Mouse (Mus musculus) kidney, postnatal 36 days (tissue): ENCODE measurements around the gene Btbd9.

Source experiments
- DNase-seq, 2 experiments: peaks; one replicate each; pipeline ENCODE4 v3.0.0; 2021 to 2022; ENCODE audit warnings: mixed read lengths in 2 of 2

The Btbd9 gene

DNA sequence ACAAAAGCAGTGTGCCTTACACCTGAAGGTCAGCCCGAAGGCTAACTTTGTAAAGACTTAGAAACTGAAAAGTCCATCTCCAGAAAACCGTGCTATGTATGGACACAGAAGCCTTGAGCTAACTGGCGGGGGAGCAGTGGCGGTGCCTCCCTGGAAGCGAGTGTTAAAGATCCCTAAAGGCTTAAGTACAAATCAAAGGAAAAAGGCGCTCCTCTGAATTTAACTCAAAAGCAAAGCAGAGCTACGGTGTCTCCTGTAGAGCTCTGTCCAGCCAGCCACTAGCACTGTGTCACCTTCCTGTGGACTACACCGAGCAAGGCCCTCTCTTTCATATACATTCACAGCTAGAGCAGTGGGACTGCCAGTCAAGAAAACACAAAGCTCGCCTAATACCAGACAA is 98.1 kb downstream of the Btbd9 start:
- no peak for DNase-seq

DNA sequence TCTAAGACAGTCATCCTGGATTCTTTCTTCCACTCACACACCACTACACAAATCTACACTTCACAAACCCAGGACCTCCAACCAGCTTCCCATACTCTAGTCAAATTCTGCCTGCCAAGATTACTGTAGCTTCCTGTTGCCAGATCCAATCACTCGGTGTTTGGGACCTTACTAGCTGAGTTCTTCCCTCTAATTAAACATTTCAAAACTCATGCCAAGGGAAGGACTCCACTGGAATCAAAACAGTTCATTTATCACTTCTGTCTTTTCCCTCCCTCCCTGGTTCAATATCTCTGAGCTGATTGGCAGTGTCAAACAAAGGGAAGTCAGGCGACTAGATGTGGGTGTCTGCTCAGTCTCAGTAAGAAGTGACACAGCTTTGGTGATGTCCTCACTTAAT is 101.7 kb downstream of the Btbd9 start:
- DNase-seq: no peak

DNA sequence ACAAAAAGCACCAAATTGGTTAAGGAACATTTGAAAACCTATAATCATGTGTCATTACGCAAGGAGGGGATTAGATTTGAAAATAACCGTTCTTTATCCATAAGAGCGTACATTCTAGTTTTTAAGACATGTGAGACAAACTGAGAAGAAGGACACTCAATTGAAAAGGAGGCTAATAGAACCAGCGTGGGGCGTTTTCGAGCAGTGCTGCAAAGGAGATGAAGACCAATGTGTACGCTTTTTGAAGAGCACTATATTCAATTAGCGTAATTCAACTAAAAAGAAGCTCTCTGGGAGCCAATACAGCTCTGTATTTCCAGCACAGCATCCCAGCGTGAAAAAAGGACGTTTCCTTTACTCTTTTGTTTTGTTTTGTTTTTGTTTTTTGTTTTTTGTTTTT is 103.5 kb downstream of the Btbd9 start:
- no peak for DNase-seq

DNA sequence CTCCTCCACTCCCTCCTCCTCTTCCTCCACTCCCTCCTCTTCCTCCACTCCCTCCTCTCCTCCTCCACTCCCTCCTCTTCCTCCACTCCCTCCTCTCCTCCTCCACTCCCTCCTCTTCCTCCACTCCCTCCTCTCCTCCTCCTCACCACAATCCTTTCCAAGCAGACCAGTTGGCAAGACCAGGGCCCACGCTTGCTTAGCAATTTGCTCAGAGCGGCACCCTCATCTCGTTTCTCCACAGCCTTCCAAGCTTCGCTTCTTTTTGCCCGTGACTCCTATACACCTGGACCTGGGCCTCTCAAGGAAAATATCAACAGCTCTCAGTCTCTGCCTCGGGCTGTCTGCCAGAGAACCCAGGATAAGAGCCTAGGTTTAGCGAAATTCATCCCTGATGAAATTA is 104.8 kb downstream of the Btbd9 start:
- DNase-seq: no peak

DNA sequence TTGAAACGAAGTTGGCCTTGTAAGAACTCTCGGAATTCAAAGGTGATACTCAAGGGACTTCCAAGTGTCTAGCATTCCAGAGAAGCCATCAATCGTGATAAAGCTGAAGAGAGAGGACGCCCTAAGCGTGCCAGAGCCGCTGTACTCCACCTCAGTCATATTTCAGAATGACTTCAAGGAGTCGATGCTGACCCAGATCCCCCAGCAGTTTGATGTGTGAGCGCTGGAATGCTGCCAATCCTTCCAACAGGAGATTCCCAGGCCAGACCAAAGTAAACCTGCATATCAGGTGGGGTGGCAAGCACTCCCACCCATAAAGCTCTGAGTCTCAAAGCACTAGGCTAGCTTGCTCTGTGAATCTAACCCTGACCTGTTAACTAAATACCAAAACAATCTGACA is 105.5 kb downstream of the Btbd9 start:
- peak in 1 of 2 experiments; percentile 35 for DNase-seq

DNA sequence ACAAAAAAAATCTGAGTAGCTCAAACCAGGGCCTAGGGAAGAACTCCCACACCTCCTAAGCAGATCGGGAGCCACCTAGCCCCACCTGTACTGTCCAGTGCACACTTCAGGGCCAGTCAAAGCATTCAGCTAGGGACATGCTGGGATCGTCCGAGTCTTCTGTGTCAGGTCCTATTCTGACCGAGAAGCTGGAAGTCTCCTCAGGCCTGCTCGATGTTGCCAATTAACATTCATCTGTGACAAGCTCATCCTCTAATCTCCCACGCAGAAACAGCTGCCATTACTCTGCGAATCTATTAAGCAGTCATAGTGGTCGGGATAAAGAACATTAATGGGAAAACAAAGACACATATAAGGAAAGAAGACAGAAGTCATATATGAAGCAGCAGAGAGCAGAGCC is 106.0 kb downstream of the Btbd9 start:
- no peak for DNase-seq

DNA sequence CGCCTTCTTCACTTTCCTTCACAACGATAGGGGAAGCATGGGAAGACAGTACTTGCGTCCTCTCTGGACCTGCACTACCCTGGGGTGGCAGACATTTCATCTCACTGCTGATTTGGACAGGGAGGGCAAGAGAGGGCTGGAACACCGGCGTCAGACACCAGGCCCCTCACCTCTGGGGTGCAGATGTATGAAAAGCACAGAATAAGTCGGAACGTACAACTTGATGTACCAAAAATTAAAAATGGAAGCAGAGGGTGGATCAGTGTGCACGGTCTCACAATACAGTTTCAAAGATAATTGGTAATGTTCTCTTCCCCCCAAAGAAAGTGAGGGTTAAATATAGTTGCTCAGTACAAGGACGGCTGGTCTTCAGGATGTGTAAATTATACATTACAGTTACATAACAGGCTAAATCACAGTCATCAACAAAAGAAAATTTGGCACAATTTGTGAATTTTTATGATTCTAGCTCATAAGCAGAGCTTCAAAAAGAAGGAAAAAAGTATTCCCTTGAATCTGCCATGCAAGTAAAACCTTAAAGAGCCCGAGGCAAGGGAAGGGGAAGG is 106.7 kb downstream of the Btbd9 start:
- no peak for DNase-seq

DNA sequence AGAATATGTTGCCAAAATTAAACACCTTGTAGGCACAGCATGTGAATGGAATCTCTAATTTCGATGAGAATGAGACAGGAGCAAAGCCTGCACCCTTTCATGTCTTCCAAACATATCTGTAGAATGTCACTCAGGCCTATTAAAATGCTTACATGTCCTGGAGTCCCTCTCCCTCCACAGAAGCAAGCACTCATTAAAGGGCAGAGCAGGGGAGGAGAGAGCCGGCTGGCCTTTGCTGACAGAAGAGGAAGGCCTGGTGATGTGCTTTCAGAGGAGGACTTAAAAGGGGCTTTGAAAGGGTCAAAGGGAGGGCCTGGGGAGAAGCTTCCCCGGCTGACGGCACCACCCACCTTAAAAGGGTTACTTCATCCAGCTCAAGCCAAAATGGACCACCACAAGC is 107.9 kb downstream of the Btbd9 start:
- DNase-seq: no peak

DNA sequence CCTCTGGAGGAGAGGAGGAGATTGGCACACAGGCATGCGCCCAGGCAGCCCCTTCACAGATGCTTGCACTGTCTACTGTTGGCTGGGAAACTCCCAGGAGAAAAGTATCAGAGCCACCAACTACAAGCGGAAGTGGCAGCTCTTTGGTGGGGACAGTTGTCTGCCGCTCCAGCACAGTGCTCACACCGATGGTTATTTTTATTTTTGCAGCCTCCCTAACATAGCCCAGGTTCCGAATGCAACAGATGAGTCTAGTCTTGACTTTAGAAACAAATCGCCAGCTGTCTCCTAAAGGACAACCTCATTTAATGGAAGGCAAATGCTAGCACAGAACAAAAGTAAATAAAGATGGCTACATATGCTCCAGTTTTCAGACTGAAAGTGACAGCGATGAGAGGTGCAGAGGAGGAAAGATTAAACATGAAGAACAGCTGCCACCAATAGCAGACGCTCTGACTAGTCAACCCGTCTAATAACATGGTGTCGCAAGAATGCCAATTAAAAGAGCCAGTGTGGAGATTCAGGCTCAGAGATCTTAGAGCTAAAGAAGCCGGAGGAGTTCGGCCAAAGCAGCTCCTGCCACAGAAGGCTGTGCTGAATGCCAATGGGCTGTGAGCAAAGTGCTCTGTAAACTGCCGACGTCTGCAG is 108.6 kb downstream of the Btbd9 start:
- DNase-seq: no peak

DNA sequence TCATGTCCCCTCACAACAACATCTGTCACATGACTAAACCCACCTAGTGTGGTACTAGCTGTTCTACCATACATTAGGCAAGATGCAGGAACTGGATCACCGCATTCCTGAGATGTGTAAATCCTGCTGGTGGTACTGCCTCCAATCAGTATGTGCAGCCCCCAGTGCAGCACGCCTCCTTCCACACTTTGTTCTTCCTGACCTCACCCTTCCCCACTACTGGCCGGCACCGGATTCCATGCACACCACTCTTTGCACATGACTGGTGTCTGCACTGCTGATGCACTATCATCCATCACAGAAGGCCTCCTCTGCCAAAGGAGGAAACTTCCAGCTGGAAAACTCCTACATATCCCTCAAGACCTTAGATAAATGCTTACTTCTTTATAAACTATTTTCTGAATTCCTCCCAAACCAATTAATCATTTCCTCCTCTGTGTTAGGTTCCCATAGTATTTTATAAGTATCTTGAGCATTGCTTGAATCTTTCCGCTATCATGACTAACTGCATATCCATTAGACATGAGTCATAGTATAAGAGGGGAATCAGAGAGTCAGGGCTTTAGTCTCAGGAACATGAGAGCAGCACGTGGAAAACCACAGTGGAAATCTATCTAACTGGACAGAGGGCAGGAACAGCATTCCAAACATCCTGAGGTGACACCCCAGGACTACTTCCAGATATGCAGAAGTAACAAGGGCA is 111.1 kb downstream of the Btbd9 start:
- no peak for DNase-seq

DNA sequence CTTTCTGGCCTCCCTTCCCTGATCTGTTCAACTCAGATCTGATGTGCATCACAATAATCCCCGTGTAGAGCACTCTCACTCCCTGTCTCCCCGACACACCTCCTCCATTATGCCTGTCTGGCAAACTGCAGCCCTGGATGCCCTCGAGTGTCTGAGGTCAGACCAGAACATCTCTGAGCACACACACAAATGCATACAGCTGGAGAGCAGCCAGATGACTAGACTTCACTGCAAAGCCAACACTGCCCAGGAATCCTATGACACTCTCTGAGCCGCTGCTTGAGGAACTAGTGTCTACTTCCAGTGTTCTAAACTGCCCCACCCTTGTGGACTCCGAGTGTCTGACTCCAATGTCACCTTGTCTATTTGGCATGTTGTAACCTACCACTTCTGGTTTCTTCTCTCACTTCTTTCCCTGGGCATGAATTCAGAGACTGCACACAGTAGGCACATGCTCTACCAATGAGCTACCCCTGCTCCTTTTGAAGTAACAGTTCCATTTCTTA is 112.0 kb downstream of the Btbd9 start:
- no peak for DNase-seq

DNA sequence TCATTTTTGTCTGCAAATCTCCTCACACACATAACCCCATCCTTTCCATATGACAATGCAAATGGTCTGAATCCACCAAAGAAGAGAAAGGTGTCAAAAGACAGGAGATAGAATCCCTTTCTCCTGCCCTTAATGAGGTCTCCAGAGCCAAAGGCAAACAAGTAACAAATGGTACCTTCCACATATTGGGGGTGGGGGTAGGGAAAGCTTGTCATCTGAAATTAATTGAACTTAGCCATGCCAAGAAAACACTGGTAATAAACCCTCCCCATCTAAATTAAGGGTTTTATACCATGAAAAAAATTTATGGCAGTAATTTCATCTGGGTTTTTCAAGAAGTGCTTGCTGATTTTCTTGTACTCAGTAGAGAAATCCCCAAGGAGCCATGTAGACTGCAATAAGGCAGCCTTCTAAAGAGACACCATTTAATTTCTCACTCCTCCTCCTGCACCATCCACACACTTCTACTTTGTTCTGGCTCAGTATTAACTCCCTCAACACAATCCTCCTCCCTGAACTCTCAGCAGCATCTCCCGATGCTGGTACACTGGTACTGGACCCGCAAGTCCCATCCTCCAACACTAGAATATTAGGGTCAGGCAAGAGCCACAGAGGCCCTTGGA is 115.5 kb downstream of the Btbd9 start:
- no peak for DNase-seq

DNA sequence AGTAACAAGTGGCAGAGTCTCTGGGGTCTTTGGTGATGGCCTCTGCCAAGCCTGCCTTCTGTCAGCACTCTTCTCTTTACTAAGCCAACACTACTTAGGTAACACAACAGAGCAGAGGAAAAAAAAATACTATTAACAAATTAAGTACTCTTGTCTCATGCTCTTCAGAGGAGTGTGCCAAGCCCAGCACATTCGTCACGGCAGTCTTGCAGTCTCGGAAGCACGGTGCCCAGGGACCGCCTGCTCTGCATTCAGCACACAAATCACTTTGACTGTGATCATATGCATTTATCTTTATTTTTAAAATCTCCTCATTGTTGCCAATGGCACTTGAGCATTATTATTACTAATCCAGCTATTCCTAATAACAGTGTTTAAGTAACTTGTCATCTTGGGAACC is 116.6 kb downstream of the Btbd9 start:
- DNase-seq: no peak

DNA sequence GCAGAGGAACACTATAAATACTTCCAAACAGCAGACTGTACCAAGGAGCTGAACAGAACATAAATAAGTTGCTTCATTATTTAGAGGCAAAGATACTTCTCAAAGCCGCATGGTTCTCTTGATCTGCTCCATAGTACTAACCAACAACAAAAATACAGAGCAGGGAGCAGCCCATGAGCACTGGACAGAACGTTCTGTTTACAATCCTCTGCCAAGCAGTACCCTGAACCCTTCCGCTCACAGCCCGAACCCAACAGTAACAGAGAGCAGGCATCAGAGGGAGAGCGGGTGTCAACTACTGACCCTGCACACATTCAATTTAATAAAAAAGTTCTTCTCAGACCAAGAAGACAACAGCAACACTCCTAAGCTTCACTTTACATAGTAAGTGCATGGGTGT is 117.4 kb downstream of the Btbd9 start:
- no peak for DNase-seq

DNA sequence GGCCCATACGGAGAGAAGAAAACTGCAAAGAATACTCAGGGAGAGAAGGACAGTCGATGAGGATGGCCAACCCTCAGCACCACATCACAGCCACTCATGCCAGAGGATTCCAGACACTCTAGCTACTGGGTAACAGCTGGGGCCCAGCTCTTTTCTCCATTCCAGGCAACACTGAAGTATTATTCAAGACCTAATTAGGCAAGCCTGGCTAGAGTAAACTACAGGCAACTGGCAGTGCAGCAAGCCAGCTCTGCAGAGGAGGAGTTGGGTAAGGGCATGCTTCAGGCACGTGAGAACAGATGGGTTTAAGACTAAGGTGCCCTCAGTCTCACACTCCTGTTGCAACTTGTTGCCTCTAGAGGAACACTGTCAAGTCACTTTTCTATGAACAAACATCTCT is 118.0 kb downstream of the Btbd9 start:
- DNase-seq: peak in 1 of 2 experiments; percentile 16

DNA sequence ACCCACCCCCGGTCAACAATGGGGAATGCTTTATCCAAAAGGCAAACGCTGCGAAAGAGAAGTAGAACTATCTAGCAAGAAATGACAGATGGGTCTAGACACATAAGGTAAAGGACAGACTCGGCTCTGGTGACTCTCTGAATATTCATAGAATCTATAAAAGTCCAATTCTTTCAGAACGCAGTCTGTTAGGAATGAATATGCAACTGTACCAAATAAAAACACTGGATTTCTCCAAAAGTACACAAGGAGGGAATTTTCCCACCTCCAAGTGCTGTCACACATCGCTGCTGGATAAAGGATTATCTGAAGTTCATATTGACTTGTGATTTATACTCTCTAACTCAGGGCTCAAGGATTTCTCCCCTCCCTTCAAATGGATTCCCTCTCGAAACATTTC is 118.8 kb downstream of the Btbd9 start:
- no peak for DNase-seq

DNA sequence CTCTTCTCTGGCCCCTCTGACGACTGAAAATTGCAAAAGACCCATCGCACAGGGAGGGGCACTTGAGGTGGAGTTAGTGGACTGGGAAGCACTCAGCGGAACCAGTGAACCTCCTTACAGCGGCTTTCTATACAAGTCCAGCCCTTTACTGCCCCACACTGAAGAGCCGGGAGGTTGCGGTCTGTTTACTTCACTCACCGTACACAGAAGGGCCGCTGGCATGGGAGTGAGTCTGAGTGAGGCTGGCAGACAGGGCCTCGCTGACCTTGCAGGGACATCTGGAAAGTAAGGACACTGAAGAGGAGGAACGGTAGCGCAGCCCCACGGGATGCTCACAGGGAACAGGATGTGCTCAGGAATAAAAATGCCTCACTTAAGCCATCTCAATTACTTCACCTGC is 120.0 kb downstream of the Btbd9 start:
- DNase-seq: peak in 1 of 2 experiments; percentile 22

DNA sequence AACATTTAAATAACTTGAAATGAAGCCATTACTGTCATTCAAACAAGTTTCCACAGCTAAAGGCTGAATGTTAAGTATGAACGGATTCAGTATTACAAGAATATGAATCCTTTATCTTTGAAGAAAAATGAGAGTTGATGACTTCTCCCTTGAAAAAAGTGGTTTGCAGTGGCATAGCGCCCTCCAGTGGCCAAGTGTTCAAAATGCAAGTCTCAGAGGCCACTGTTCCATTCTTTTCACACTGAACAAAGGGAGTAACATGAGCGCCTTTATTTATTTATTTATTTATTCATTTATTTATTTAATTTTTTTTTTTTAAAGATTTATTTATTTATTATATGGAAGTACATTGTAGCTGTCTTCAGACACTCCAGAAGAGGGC is 121.4 kb downstream of the Btbd9 start:
- DNase-seq: peak; percentile 55 to 85

DNA sequence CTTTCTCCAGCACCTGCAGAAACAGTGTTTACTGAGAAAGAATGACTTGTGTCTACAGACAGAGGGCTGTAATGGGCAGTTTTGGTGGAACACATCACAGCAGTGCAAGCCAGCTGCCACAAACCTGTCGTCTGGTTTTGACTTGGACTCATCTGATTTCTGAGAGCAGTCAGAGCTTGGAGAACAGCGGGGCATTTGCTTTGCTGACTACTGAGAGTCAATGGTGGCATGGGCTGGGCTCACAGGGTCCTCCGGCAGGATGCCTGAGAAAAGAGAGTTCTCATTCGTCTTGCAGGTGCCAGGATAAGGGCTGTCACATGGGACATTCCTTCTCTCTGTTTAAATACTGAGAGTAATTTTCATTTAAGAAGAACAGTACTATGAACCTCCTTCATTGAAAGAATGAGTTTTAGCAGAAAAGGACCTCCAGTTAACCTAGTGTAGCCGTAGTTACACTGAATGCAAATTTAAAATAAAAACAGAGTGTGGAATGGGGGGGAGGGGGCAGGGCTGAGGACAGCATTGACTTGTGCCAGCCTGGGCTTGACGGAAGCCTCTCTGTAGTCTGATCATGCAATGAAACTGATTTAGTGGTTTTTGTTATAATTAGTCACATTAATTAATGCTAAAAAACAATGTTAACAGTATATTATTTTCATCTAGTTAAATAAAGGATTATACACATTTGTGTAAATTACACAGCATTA is 122.0 kb downstream of the Btbd9 start:
- DNase-seq: no peak

DNA sequence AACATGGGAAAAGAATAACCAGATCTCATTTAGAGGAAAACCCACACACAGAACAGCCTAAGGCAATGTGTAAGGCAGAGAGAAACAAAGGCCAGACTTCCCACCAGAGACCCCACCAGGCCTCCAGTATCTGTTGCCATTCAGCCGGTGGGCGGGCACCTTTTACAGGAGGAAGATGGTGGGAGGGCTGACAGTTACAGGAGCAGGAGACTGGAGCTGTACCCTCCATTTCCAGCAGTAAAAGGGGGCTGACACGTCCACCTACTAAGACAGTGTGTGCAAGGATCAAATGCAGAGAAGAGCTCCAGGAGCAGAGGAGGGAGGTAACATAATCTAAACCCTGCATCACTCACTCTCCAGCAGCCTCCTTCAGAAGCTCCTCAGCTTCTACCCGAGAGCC is 123.0 kb downstream of the Btbd9 start:
- DNase-seq: no peak

DNA sequence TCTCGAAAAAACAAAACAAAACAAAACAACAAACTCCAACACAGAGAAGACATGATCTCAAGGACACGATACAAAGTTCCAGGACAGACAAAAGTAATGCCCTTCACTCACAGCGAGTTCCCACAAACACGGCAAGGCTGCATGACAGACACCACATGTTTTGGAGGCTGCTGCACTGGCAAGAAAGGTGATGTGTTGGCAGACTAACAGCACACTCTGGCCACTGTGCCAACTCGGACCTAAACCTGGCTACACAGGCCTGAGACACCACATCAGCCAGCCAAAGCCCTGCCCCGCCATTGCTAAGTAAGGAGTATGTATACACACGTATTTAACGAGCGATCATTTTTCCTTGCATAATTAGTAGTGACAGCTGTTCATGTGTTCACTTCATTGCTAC is 123.9 kb downstream of the Btbd9 start:
- DNase-seq: no peak

DNA sequence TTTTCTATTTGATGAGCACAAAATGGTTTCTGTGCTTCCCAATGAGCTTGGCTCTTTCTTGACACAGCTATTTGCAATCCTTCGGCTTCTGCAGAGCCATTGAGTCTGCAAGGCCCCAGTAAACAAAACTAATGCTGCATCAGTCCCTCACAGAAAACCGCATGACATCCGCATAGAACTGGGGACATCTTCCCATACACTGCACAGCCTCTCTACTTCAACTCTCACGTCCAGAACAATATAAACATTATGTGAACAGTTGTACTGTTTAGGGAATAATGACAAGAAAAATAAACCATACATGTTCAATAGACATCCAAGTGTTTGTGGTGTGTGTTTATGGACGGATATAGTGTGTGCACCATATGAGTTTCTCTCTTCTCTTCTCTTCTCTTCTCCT is 127.7 kb downstream of the Btbd9 start:
- no peak for DNase-seq

DNA sequence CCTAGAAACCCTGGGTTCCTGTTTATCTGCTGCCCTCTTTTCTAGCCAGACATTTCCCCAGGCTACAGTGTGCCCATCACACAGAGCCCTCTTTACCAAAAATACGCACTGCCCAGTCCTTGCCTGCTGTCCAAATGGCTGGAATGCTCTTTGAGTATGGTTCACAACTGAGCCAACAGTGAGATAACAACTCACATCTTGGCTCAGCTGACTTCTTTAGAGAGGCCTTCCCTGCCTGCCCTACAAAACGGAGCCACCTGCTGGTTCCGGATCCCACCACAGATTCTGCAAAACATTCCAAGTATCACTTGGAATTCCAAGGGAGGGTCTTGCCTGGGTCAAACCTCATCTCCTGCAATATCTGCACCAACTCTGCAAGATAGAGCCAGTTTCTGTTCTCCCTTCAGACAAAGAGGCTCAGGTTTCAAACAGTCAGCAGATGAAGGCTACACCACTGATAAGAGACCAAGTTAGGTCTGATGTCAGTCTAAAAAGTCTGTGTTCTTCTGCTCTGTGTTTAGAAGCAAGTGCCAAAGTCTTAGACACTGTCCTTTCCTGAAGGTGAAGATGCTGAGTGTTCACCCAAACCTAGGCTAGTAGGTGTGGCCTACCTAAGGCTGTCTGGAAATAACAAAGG is 130.4 kb downstream of the Btbd9 start:
- no peak for DNase-seq
